Mouse (Mus musculus) forebrain, embryonic 11.5 days (tissue): Measurements from ENCODE around the gene Atpif1. TPM values are rescaled to one million over a fixed set of nuclear protein-coding genes. Genes with fewer than 3 reads are reported as not detected.

Experiments used
- polyA plus RNA-seq: library from polyadenylated mRNA; unstranded; fragments of >200 nt; fragmentation: Nextera tagmentation; extraction: Ambion mirVana; gene quantifications from 2 replicates; pipeline ENCODE4 v1.2.1, GENCODE M21; 2014

Atpif1 gene
- polyA plus RNA-seq, 1 experiment from 2014 or later, result 906 TPM

Other genes starting within 250 kb of the Atpif1 start
- gene Rab42, start 230.3 kb downstream of the Atpif1 start, polyA plus RNA-seq, result 1.1 and 1.2 TPM in 2 replicates
- 88.9 and 89.5 TPM in 2 replicates for gene Trnau1ap, start 204.1 kb downstream of the Atpif1 start, polyA plus RNA-seq
- gene Rcc1, start 180.1 kb downstream of the Atpif1 start, polyA plus RNA-seq, result 93.2 and 103 TPM in 2 replicates
- 29.3 and 30.5 TPM in 2 replicates for gene Phactr4, start 111.2 kb downstream of the Atpif1 start, polyA plus RNA-seq
- gene Med18, start 69.7 kb downstream of the Atpif1 start, polyA plus RNA-seq, result 27.2 and 31.8 TPM in 2 replicates
- 9.4 and 9.5 TPM in 2 replicates for gene Sesn2, start 23.2 kb downstream of the Atpif1 start, polyA plus RNA-seq
- gene Dnajc8, start 1.9 kb upstream of the Atpif1 start, polyA plus RNA-seq, result 208 and 217 TPM in 2 replicates
- gene Ptafr, start 30.4 kb upstream of the Atpif1 start, polyA plus RNA-seq, result 0.25 and 0.40 TPM in 2 replicates
- gene Eya3, start 105.3 kb upstream of the Atpif1 start, polyA plus RNA-seq, result 31.6 and 31.9 TPM in 2 replicates
- gene Xkr8, start 198.9 kb upstream of the Atpif1 start, polyA plus RNA-seq, result 4.8 and 5.5 TPM in 2 replicates
- 3.8 and 4.6 TPM in 2 replicates for gene Smpdl3b, start 223.6 kb upstream of the Atpif1 start, polyA plus RNA-seq
- 177 and 187 TPM in 2 replicates for gene Rpa2, start 234.7 kb upstream of the Atpif1 start, polyA plus RNA-seq